Mouse (Mus musculus) liver, embryonic 16.5 days (tissue): Measurements from ENCODE around the gene Appl2. TPM values are rescaled to one million over a fixed set of nuclear protein-coding genes. Genes with fewer than 3 reads are reported as not detected.
"Not testable (repeated sequence)": the region's sequence is repeated elsewhere in the genome, so short reads cannot be mapped to it uniquely, and the experiment has no call there.

ENCODE experiments used
- ATAC-seq: fragments of 200-750 bp; cut with Nextera tagmentation; 2 replicates; pipeline ENCODE4 v1.8.0; 2017; ENCODE audit warnings: low read depth, mild to moderate bottlenecking, moderate number of reproducible peaks, moderate library complexity
- H3K27ac ChIP-seq: fragments of 300-500 bp; sonication (generic); 2 replicates; pipeline ENCODE4 v1.5.1; 2014; ENCODE audit warnings: mild to moderate bottlenecking, low read length
- H3K27me3 ChIP-seq: fragments of 300-500 bp; sonication (generic); 2 replicates; pipeline ENCODE4 v1.6.1; 2014; ENCODE audit warnings: low read depth, low read length, mixed read lengths; ENCODE audit not compliant: control insufficient read depth, insufficient read depth
- H3K36me3 ChIP-seq: fragments of 300-500 bp; sonication (generic); 2 replicates; pipeline ENCODE4 v1.6.1; 2014; ENCODE audit warnings: mild to moderate bottlenecking; ENCODE audit not compliant: control insufficient read depth, insufficient read depth
- H3K4me1 ChIP-seq: fragments of 300-500 bp; sonication (generic); 2 replicates; pipeline ENCODE4 v1.6.1; 2014; ENCODE audit warnings: low read depth, low read length, mixed read lengths; ENCODE audit not compliant: control insufficient read depth
- H3K4me2 ChIP-seq: fragments of 300-500 bp; sonication (generic); 2 replicates; pipeline ENCODE4 v1.6.1; 2014; ENCODE audit warnings: low read depth, low read length, mixed read lengths
- H3K4me3 ChIP-seq: fragments of 300-500 bp; sonication (generic); 2 replicates; pipeline ENCODE4 v1.5.1; 2014; ENCODE audit warnings: low read depth, mild to moderate bottlenecking, low read length
- H3K9ac ChIP-seq: fragments of 300-500 bp; sonication (generic); 2 replicates; pipeline ENCODE4 v1.6.1; 2014; ENCODE audit warnings: low read depth, low read length
- H3K9me3 ChIP-seq: fragments of 300-500 bp; sonication (generic); replicated peaks from 2 replicates; pipeline ENCODE4 v1.6.1; 2016; ENCODE audit warnings: low read length; ENCODE audit not compliant: control insufficient read depth
- WGBS: fragments of 180-500 bp; shearing (Covaris S2); extraction: QIAGEN DNeasy Blood & Tissue Kit; methylation state at CpG from one replicate; pipeline ENCODE4 v1.1.7; 2014; ENCODE audit not compliant: insufficient replicate concordance; 5-methylcytosine and 5-hydroxymethylcytosine counted together
- polyA plus RNA-seq: library from polyadenylated mRNA; unstranded; fragments of >200 nt; fragmentation: Nextera tagmentation; extraction: Ambion mirVana; gene quantifications from 2 replicates; pipeline ENCODE4 v1.2.1, GENCODE M21; 2015

The Appl2 gene
- polyA plus RNA-seq, 1 experiment from 2014 or later = 15.9 TPM

DNA sequence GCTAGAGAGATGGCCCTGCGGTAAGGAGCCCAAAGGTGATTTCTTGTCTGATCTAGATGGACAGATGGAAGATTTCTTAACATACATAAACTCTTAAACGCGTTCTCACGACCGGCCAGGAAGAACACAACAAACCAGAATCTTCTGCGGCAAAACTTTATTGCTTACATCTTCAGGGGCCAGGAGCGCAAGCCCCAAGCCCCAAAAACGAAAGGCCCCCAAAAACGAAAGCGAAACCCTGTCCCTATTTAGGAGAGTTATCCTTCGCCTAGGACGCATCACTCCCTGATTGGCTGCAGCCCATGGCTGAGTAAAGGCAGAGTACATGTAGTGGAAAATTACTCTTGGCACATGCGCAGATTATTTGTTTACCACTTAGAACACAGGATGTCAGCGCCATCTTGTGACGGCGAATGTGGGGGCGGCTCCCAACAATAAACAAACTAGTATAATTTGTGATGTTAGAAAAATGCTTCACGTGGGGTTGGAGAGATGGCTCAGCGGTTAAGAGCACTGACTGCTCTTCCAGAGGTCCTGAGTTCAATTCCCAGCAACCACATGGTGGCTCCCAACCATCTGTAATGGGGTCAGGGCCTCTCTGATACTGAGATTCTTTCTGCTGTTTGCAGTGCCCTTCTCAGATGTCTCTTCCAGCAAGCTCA is 3.8 kb upstream of the Appl2 start:
- not testable (repeated sequence) for ATAC-seq, H3K9ac ChIP-seq, H3K4me3 ChIP-seq, H3K36me3 ChIP-seq, H3K4me1 ChIP-seq, H3K4me2 ChIP-seq, H3K27ac ChIP-seq, H3K9me3 ChIP-seq
- peaks cover 16% of the 10 kb centered on the region for H3K27me3 ChIP-seq
- WGBS = 80% methylated on average over 19 of the region's 19 CpGs

DNA sequence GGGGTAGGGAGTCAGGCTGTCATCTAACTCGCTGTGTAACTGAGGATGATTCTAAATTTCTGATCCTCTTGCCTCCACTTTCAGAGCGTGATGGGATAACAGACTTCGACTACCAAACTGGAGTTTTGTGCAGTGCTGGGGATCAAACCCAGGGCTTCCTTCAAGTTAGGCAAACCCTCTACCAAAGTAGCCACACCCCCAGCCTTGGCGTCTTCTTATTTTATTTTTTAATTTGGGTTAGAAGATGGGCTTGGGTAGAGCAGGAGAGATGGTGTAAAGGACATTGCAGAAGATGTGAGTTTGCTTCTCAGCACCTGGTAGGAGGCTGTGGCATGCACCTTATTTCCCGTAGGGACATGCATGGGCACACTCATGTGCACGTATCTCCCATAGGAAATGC is 499 bp upstream of the Appl2 start:
- no peak for ATAC-seq
- Histone ChIP-seq H3K27ac (no peak overlapping the region), H3K4me1 (peaks cover 20% of the 10 kb centered on the region), H3K9me3 (no peaks in the 10 kb centered on the region), H3K4me3 (peak overlapping the region; percentile 67), H3K9ac (peak overlapping the region; percentile 60), H3K27me3 (peaks cover 16% of the 10 kb centered on the region), H3K36me3 (no peaks in the 10 kb centered on the region), H3K4me2 (peak overlapping the region; percentile 45)
- 24% methylated on average over 6 of the region's 6 CpGs for WGBS

DNA sequence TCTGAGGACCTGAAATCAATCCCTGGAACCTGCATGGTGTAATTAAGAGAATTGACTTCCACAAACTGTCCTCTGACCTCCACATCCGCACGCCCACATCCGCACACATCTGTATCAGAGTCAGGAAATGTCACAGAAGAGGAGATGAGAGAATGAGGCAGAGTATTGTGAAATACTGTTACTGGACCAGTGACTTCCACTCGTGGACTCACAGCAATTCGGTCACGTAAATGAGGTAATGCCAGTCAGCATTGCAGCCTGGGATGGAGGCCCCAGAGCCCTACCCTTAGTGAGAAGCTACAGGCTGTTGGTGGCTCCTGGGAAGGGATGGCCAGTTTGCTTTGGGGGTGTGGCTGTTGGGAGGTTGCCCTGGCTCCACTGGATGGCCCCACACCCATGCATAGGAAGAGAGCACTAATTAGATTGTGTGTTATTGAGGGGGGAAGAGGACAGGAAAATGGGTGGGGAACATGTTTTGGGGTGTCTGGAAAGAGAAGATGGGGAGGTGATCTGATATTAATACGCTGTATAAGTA is 2.1 kb downstream of the Appl2 start:
- H3K4me3 ChIP-seq = no peak overlapping the region
- no peaks in the 10 kb centered on the region for H3K9me3 ChIP-seq
- H3K36me3 ChIP-seq = no peaks in the 10 kb centered on the region
- ATAC-seq = peak; percentile 2; the same call in 1 of the 2 replicates
- H3K9ac ChIP-seq = no peak overlapping the region
- 0 out of 2 replicates have a peak overlapping the region, but pooled peaks have one; percentile 29 for H3K27ac ChIP-seq
- WGBS = 44% methylated on average over 7 of the region's 7 CpGs
- peaks cover 16% of the 10 kb centered on the region for H3K27me3 ChIP-seq
- peaks cover 27% of the 10 kb centered on the region for H3K4me1 ChIP-seq
- no peak overlapping the region for H3K4me2 ChIP-seq

DNA sequence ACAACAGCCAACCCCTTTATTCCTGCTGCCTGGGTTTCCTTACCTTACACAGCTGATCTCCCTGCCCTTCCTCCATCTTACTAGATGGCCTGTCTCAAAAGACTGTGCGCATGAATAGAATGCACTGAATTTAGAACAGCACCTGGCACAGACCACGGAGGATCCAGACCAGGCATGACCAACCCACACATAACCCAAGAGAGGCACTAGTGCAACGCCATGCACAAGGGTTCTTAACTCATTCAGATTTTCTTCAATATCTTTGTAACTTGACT is 2.9 kb downstream of the Appl2 start:
- Histone ChIP-seq H3K4me2 (no peak overlapping the region), H3K36me3 (no peaks in the 10 kb centered on the region), H3K4me1 (peaks cover 27% of the 10 kb centered on the region), H3K9ac (no peak overlapping the region), H3K9me3 (no peaks in the 10 kb centered on the region), H3K27ac (peak overlapping the region; percentile 68), H3K4me3 (no peak overlapping the region), H3K27me3 (peaks cover 16% of the 10 kb centered on the region)
- 61% methylated on average over 3 of the region's 3 CpGs for WGBS
- ATAC-seq = no peak

DNA sequence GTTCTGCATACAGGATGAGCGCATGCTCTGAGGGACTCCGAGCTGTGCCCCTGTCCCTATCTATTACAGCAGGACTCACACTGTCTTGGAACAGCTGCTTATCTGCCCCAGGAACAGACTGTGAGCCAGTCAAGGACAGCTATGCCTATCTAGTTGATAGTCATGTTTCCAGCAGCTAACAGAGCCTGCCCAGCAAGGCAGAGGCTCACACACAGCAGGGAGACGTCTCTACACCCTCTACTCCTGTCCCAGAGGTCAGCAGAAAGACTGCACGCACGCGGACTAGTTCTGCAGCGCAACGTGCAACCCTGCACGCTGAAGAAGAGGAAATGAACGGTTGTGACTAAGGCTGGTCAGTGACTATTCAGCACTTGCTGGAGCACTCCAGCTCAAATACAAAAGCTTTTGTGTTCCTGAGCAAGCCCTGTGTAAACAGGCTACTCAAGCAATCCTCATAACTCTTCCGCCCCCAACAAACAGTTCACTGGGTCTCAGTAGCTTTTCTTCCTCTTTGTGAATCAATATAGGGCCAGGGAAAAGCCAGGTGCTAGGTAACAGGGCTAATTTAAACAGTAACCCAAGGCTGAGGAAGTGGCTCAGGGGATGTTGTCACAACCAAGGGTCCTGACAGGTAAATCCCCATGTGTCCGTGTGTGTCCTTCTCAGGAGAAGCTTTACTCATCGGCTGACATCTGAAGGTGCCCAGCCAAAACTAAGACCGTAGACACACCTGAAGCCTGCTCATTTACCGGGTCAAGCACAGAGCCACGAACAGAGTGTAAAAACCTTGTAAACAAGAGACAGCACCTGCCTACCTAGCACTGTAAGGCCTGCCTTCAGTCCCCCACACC is 3.4 kb downstream of the Appl2 start:
- H3K4me1 ChIP-seq = peaks cover 27% of the 10 kb centered on the region
- no peak overlapping the region for H3K4me3 ChIP-seq
- ATAC-seq = peak; percentile 76
- WGBS = 23% methylated on average over 16 of the region's 16 CpGs
- H3K9ac ChIP-seq = peak overlapping the region; percentile 13; the same call in 1 of the 2 replicates
- peak overlapping the region; percentile 30; the same call in 1 of the 2 replicates for H3K4me2 ChIP-seq
- H3K27me3 ChIP-seq = peaks cover 15% of the 10 kb centered on the region
- H3K36me3 ChIP-seq = no peaks in the 10 kb centered on the region
- no peaks in the 10 kb centered on the region for H3K9me3 ChIP-seq
- peak overlapping the region; percentile 68 for H3K27ac ChIP-seq

DNA sequence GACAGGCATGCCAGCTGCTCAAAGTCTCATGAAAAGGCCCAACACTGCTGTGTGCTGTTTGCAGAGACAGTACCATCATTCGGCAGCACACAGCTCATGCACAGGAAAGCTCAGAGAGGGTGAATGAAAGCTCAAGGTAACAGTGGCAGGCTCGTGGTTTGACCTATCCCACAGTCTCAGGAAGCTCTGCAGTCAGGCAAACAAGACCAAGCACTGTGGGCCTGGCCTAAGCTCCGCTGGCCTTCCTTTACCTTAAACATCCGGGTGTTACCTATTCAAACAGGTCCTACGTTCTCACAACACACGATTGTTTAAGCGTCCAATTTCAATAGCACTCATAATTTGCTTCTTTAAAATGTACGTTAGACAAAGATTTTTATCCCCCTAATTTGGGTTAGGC is 4.4 kb downstream of the Appl2 start:
- peaks cover 10% of the 10 kb centered on the region for H3K27me3 ChIP-seq

DNA sequence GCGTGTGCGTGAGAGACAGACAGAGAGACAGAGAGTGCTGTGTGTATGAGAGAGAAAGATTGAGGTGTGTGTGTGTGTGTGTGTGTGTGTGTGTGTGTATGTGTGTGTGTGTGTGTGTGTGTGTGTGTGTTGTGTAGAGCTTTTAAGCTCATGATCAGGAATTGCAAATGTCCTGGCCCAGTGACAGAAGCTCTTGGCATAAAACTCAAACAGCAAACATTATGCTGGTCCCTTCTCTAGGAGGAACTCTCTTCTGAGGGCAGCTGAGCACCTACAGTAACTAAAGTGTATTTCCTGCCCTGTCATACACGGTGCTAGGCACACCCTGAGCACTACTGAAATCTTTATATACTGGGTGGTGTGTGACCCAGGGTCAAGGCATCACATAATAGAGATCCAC is 6.9 kb downstream of the Appl2 start:
- Histone ChIP-seq H3K4me3 (no peak overlapping the region), H3K36me3 (no peaks in the 10 kb centered on the region), H3K27me3 (no peaks in the 10 kb centered on the region), H3K9me3 (no peaks in the 10 kb centered on the region), H3K9ac (no peak overlapping the region), H3K27ac (no peak overlapping the region), H3K4me1 (peaks cover 27% of the 10 kb centered on the region), H3K4me2 (no peak overlapping the region)
- no peak for ATAC-seq
- WGBS = 54% methylated on average over 3 of the region's 3 CpGs

More for the DNA sequence above, 4.4 kb downstream of the Appl2 start:
- Histone ChIP-seq H3K9me3 (no peaks in the 10 kb centered on the region), H3K4me3 (no peak overlapping the region), H3K36me3 (no peaks in the 10 kb centered on the region), H3K9ac (no peak overlapping the region), H3K27ac (peak overlapping the region; percentile 34; the same call in 1 of the 2 replicates), H3K4me2 (no peak overlapping the region), H3K4me1 (peaks cover 27% of the 10 kb centered on the region)
- 31% methylated on average over 8 of the region's 8 CpGs for WGBS
- no peak for ATAC-seq

DNA sequence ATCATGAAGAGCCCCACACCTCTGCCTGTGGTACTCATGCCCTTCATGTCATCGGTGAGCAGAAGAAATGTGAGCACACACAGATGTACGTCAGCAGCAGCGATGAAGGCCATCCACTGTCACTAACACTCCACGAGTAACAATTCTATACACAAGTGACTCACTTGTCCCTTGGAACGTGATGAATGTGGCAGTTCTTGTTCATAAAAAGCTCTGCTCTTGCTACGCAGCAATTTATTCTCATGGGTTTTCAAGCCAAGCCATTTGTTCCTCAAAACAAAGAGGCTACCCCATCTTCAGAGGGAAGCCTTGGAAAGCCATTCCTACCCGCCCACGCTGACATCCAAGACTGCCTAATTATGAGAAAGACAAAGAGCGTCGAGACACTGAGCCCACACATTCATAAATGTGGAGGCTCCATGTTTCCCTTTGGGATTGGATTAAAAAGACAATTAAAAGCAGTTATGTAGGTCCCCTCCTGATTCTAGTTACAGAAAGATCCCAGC is 8.6 kb downstream of the Appl2 start:
- ATAC-seq = no peak
- Histone ChIP-seq H3K36me3 (no peaks in the 10 kb centered on the region), H3K27ac (no peak overlapping the region), H3K9me3 (no peaks in the 10 kb centered on the region), H3K27me3 (no peaks in the 10 kb centered on the region), H3K4me2 (no peak overlapping the region), H3K4me1 (peaks cover 15% of the 10 kb centered on the region), H3K4me3 (no peak overlapping the region), H3K9ac (no peak overlapping the region)
- WGBS = 75% methylated on average over 10 of the region's 10 CpGs

DNA sequence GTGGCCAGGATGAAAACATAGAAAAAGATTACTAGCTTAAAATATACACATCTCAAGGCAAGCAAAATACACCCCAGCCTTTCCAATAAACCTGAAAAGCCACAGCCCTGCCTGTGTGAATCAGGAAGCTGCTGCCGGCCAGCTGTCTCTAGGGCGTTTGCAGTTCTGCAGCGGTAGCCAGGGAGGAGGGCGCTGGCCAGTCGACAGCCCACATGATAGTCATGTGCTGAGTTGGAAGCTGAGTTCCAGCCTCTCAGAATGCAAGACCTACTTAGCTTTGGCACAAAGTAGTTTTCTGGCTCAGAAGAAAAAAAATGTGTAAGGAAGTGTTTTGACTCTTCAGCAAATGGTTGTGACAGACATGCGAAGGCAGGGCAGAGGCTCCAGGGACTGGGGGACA is 11.2 kb downstream of the Appl2 start:
- Histone ChIP-seq H3K27me3 (no peaks in the 10 kb centered on the region), H3K9ac (no peak overlapping the region), H3K27ac (no peak overlapping the region), H3K4me2 (no peak overlapping the region), H3K36me3 (no peaks in the 10 kb centered on the region), H3K4me1 (no peaks in the 10 kb centered on the region; the same call in 1 of the 2 replicates), H3K4me3 (no peak overlapping the region), H3K9me3 (no peaks in the 10 kb centered on the region)
- peak; percentile 63 for ATAC-seq
- WGBS = 11% methylated on average over 6 of the region's 6 CpGs
